16 mouse cellular contexts compared by ENCODE assay signal in the genomic region with DNA sequence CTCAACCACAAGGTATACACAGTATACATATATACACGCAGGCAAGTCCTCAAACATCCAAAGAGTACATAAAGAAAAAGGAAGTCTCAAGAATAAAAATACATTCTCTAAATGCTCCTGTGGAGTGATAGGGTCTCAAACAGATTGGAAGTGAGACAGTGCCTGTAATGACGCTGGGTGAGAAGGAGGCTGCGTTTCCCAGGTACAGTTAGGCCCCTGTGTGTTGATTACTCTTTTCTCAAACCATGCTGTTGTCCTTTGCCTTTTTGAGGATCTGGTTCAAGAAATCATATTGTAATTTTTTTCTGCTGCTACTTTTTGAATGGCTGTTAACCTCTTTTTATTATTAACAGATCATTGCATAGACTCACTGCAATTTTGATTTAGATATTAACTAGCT.
"Had no signal": no experiment of that assay in that cellular context is flagged by ENCODE, and none has a peak within 500 bp of the region (broad histone marks: within the 10 kb centered on the region; RNA-seq: fewer than 3 reads in every experiment).

No protein-coding gene starts in this region.

- H3K27me3 ChIP-seq: liver, embryonic 13.5 days; midbrain, embryonic 12.5 days; midbrain, embryonic 15.5 days had no signal

- H3K27ac ChIP-seq: left cerebral cortex, adult 2 months; midbrain, embryonic 12.5 days; midbrain, embryonic 15.5 days; stomach, postnatal 0 days had no signal

- ATAC-seq: intestine, embryonic 16.5 days; midbrain, embryonic 15.5 days had no signal

- H3K4me3 ChIP-seq: left cerebral cortex, adult 2 months; liver, embryonic 13.5 days; midbrain, embryonic 12.5 days; midbrain, embryonic 15.5 days had no signal

- H3K9ac ChIP-seq: liver, embryonic 13.5 days; midbrain, embryonic 12.5 days; midbrain, embryonic 15.5 days had no signal

- H3K9me3 ChIP-seq: liver, embryonic 13.5 days; midbrain, embryonic 12.5 days; midbrain, embryonic 15.5 days had no signal

- H3K4me2 ChIP-seq: liver, embryonic 13.5 days; midbrain, embryonic 12.5 days; midbrain, embryonic 15.5 days had no signal

- DNase-seq: kidney, postnatal 10 days; kidney, postnatal 36 days; layer of hippocampus, postnatal 36 days; liver, embryonic 13.5 days; lung, adult 2 months; lung, postnatal 14 days; lung, postnatal 4 days; right cerebral cortex, postnatal 4 days; thymus, adult 2 months; thymus, postnatal 14 days; thymus, postnatal 4 days had no signal
